Mouse (Mus musculus) T-helper 1 cell (primary cell): Measurements from ENCODE around the gene Nr2e3.
"Not testable (repeated sequence)": the region's sequence is repeated elsewhere in the genome, so short reads cannot be mapped to it uniquely, and the experiment has no call there.

Experiments used
- in situ Hi-C: fragments of 300-600 bp; cut with MboI, MseI; formaldehyde crosslinking; loops from one replicate; pipeline ENCODE4 v1.15.1; 2025; ENCODE audit warnings: high pct_unique_total_duplicates

Gene Nr2e3

GRCm38 (mm10) chr9:59951001-59951750 is 9.3 kb downstream of the Nr2e3 start:
- in situ Hi-C loops: no loop called here

DNA sequence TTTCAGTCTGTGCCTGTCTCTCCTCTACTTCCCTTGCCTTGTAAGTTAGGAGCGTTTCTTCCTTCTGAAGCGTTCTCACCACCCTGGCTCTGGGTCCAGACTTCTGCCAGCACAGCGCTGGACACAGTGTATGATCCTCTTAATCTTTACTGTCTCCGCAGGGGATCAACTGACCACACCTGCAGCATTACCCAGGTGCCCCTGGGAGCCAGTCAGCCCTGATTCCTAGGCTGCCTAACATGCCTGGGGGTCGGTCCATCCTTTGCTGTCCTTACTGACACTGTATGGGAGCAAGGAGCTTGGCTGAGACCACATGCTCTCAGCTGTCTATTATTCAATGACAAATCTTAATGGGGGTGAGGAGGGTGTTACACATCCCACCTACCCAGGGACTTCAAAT is 10.5 kb downstream of the Nr2e3 start:
- in situ Hi-C loops: no loop called here

- in situ Hi-C loops: no loop called here
Measured at GRCm38 (mm10) chr9:59949511-59949910, 10.9 kb downstream of the Nr2e3 start.

DNA sequence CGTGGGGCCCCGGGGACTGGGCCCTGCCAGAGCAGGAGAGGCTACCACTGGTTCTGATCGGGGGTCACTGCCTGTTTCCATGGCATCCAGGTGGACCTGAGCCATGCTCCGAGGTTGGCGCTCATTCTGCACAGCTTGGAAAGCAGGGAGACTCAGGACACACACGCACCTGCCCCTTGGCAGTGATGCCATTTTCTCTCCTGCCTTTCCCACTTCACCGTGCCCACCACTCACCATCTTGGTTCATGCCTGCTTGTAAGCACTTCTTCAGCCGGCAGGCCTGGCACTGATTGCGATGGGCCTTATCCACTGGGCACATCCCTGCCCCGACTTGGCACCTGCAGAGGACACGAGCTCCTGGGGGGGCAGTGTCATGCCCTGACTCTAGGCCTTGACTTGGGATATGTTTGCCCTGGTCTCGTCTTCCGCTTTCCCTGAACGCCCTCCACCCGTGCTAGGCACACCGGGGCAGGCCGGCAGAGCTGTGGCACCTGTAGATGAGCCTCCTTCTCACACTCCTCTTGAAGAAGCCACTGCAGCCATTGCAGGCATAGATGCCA is 11.7 kb downstream of the Nr2e3 start:
- in situ Hi-C loops: no loop called here

GRCm38 (mm10) chr9:59948226-59948625 is 12.2 kb downstream of the Nr2e3 start:
- in situ Hi-C loops: no loop called here

DNA sequence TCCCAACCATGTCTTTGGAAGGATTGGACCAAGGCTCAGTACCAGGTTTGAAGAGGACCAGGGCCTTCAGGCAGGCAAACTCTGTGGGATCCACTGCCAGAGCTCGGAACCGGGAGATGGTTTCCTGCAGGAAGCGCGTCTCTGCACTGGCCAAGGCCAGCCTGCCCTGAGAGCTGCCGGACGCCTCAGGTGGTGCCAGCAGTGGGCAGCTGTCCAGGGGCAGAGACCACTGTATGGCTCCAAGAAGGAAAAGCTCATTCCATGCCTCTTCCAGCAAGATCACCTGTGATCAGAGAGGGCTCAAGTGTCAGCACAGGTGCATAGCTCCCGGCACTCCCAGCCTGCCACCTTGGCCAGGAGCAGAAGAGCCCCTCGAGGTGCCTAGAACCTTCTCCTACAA is 13.2 kb downstream of the Nr2e3 start:
- in situ Hi-C loops: no loop called here

GRCm38 (mm10) chr9:59945241-59945640 is 15.2 kb downstream of the Nr2e3 start:
- in situ Hi-C loops: no loop called here

- in situ Hi-C loops: no loop called here
Measured at GRCm38 (mm10) chr9:59943826-59944225, 16.6 kb downstream of the Nr2e3 start.

DNA sequence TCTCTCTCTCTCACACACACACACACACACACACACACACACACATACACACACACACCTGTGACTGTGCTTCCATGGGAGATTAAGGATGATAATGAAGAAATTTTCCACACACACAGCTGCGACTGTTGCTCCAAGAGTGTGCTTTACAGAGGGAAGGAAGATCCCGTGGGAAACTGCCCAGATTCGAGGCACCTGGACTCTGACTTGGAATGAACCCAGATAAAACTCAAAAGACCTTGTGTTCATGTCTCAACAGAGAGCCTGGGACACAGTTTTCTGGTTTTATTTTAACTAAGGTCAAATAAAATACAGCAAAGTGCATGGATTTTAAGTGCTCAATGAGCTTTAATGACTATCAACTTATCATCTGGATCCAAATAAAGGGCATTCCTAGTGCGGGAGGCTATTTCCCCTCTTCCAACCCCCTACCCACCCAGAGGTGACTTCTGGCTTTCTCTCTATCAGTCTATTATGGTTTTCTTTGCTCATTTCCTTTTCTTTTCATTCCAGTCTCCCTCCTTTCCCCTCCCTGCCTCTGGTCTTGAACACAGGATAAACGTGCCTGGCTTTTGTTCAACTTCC is 17.9 kb downstream of the Nr2e3 start:
- in situ Hi-C loops: no loop called here

GRCm38 (mm10) chr9:59941885-59942350 is 18.5 kb downstream of the Nr2e3 start:
- in situ Hi-C loops: no loop called here

DNA sequence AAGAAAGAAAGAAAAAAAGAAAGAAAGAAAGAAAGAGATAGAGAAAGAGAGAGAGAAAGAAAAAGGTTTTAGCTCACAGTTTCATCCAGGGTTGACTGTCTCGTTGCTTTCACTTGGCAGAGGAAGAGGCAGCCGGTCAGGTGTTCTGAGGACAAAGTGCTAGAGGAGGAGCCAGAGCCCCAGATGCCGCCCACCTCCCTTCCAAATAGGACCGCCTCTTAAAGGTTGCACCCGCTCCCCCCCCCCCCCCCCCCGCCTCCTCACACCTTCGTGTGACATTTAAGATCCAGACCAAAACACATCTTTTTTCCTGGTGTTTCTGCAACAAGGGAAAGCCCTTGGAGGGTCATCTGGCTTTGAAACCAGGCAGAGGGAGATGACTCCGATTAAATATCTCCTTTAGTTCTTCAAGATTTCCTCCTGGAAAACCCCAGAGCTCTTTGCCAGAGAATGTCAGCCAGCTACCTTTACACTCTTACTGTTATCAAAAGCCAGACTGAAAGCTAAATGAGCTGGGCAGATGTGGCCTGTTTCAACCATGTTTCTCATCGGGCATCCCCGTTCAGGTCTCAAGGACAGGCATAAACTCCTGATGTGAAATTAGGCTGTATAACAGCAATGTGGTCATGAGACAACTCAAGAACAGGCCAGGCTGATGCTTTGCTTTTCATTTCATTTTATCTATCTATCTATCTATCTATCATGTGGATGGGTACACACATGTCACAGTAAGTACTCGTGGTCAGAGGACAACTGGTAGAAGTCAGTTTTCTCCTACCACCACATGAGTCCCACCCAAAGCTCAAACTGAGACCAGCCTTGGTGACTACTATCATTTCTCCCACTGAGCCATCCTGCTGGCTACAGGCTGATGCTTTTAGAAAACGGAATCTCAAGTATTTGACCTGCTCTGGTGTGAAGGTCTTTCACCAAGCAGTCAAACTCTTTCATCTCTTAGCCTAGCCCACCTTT is 19.3 kb downstream of the Nr2e3 start:
- in situ Hi-C loops: no loop called here

DNA sequence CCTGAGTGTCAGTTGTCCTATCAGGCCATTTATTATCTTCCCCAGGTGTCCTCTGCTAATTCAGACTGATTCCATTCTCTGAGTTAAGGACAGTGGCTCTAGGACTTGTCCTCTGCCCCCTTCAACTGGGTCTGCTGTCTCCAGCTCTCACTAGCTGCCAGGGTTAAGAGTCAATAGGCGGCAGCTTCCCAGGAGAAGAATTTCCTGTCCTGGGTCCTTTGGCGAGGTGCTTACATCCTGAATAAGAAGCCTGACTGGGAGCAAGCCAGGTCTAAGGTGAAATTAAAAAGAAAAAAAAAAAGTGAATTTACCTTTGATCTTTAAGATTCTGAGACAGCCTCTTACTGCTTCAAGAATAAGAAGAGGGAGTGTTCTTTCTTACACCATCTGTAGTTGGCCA is 20.8 kb downstream of the Nr2e3 start:
- in situ Hi-C loops: no loop called here

DNA sequence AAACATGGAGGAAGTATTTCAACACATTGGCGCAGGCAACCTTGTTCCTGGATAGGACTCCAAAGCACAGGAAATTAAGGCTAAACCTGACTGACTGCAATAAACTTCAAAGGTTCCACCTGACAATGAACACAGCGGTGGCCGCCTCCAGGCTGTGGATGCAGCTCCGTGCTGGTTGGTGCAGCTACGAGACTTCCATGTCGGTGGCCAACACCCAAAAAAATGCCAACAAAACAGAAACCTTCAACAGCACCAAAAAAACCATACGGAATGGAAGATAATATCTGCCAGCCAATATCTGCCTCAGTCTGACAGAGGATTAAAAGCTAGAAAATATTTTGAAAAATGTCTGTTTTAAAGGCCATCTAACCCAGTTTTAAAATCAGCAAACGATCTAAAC is 21.9 kb downstream of the Nr2e3 start:
- in situ Hi-C loops: no loop called here

- in situ Hi-C loops: not testable (repeated sequence)
Measured at GRCm38 (mm10) chr9:59935866-59936265, 24.6 kb downstream of the Nr2e3 start.

- in situ Hi-C loops: no loop called here
Measured at GRCm38 (mm10) chr9:59930248-59930647, 30.2 kb downstream of the Nr2e3 start.

DNA sequence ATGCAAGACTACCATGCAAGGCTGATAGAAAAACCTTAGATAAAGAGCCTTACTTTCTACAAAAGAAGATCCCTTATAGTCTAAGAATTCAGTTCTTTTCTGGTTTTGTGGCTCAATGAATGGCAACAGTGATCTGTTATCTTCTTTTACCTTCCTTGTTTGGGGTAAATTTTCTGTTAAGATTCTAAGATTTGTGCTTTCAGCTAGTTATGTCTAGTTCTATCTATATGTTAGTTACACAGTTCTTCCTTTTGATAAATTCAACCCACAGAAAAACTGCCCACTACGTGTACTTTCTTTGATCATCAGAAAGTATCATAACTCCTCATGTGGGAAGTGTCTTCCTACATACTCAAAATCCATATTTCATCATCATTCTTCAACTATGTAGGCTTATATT is 45.7 kb downstream of the Nr2e3 start:
- in situ Hi-C loops: no loop called here

GRCm38 (mm10) chr9:59903382-59903781 is 57.1 kb downstream of the Nr2e3 start:
- in situ Hi-C loops: no loop called here
